Mouse (Mus musculus): ENCODE results near the gene Tmx2. TPM values are rescaled to one million over a fixed set of nuclear protein-coding genes. Genes with fewer than 3 reads are reported as not detected.

Gene Tmx2
- polyA plus RNA-seq, 1 experiment: 90.0 TPM

Other genes starting within 250 kb of the Tmx2 start
- 7.6 TPM for gene Tfpi, start 202.4 kb downstream of the Tmx2 start, polyA plus RNA-seq (2012; fragmentation: generic; extraction: Trizol)
- 79.9 TPM for gene Ctnnd1, start 28.4 kb downstream of the Tmx2 start, polyA plus RNA-seq (2012; fragmentation: generic; extraction: Trizol)
- gene Btbd18, start 20.1 kb downstream of the Tmx2 start, polyA plus RNA-seq (2012; fragmentation: generic; extraction: Trizol): 0.08 TPM
- 355 TPM for gene Selenoh, start 8.4 kb downstream of the Tmx2 start, polyA plus RNA-seq (2012; fragmentation: generic; extraction: Trizol)
- gene Gm28635, start 1.1 kb downstream of the Tmx2 start, polyA plus RNA-seq (2012; fragmentation: generic; extraction: Trizol): not detected
- 20.4 TPM for gene Med19, start 738 bp downstream of the Tmx2 start, polyA plus RNA-seq (2012; fragmentation: generic; extraction: Trizol)
- gene Zdhhc5, start 36.0 kb upstream of the Tmx2 start, polyA plus RNA-seq (2012; fragmentation: generic; extraction: Trizol): 35.4 TPM
- 13.9 TPM for gene Clp1, start 48.2 kb upstream of the Tmx2 start, polyA plus RNA-seq (2012; fragmentation: generic; extraction: Trizol)
- gene Ypel4, start 54.9 kb upstream of the Tmx2 start, polyA plus RNA-seq (2012; fragmentation: generic; extraction: Trizol): 0.35 TPM
- gene Gm19426, start 64.5 kb upstream of the Tmx2 start, polyA plus RNA-seq (2012; fragmentation: generic; extraction: Trizol): 4.4 TPM
- 0.15 TPM for gene Serping1, start 96.3 kb upstream of the Tmx2 start, polyA plus RNA-seq (2012; fragmentation: generic; extraction: Trizol)
- gene Ube2l6, start 119.7 kb upstream of the Tmx2 start, polyA plus RNA-seq (2012; fragmentation: generic; extraction: Trizol): 16.2 TPM
- gene Smtnl1, start 143.5 kb upstream of the Tmx2 start, polyA plus RNA-seq (2012; fragmentation: generic; extraction: Trizol): 0.06 TPM
- gene Timm10, start 147.9 kb upstream of the Tmx2 start, polyA plus RNA-seq (2012; fragmentation: generic; extraction: Trizol): 108 TPM
- 6.6 TPM for gene Slc43a1, start 159.7 kb upstream of the Tmx2 start, polyA plus RNA-seq (2012; fragmentation: generic; extraction: Trizol)
- gene Rtn4rl2, start 207.6 kb upstream of the Tmx2 start, polyA plus RNA-seq (2012; fragmentation: generic; extraction: Trizol): 0.18 TPM

All from C2C12 (cell line).